Comparison of ENCODE assay signal across 8 mouse cellular contexts in genomic region chr1:88008735-88009134, GRCm38 (mm10). TPM values are rescaled to one million over a fixed set of nuclear protein-coding genes. Genes with fewer than 3 reads are reported as not detected.
A peak's percentile ranks its signal among the peaks of the same experiment; 100 is the strongest.
DNase-seq lines count a peak whose midpoint lies in the region; ATAC-seq lines count a peak whose summit lies in the region.

No protein-coding gene starts in this region.

- H3K9ac ChIP-seq in kidney, embryonic 16.5 days (replicated peaks; ENCODE audit: low read length): peak overlapping the region; percentile 89
- peak overlapping the region; percentile 90 for H3K9ac ChIP-seq in embryonic facial prominence, embryonic 12.5 days
- peak overlapping the region; percentile 83 for H3K9ac ChIP-seq in intestine, embryonic 14.5 days (ENCODE audit: low read length)
- H3K9ac ChIP-seq in midbrain, embryonic 15.5 days: peak overlapping the region; percentile 88; the same call in 1 of the 2 replicates

- H3K4me1 ChIP-seq in kidney, embryonic 16.5 days (ENCODE audit: insufficient read depth, low read length): peaks cover 16% of the 10 kb centered on the region
- H3K4me1 ChIP-seq in embryonic facial prominence, embryonic 12.5 days: no peaks in the 10 kb centered on the region
- peaks cover 4% of the 10 kb centered on the region; the same call in 1 of the 2 replicates for H3K4me1 ChIP-seq in intestine, embryonic 14.5 days (replicated peaks; ENCODE audit: control insufficient read depth, insufficient read depth, low read length)
- H3K4me1 ChIP-seq in midbrain, embryonic 15.5 days: peaks cover 20% of the 10 kb centered on the region

- H3K4me2 ChIP-seq in kidney, embryonic 16.5 days (replicated peaks; ENCODE audit: low read depth, low read length): peak overlapping the region; percentile 78
- peak overlapping the region; percentile 64 for H3K4me2 ChIP-seq in embryonic facial prominence, embryonic 12.5 days (replicated peaks)
- peak overlapping the region; percentile 72 for H3K4me2 ChIP-seq in intestine, embryonic 14.5 days (ENCODE audit: low read length)
- peak overlapping the region; percentile 68 for H3K4me2 ChIP-seq in midbrain, embryonic 15.5 days

- ATAC-seq in kidney, embryonic 16.5 days (ENCODE audit: low FRiP score, low TSS enrichment): no peak
- 0 out of 2 replicates have a peak, but pooled peaks have one; percentile 29 for ATAC-seq in embryonic facial prominence, embryonic 12.5 days (ENCODE audit: insufficient number of reproducible peaks, insufficient read depth, low FRiP score, low TSS enrichment)
- peak; percentile 28; the same call in 1 of the 2 replicates for ATAC-seq in intestine, embryonic 14.5 days (replicated peaks; ENCODE audit: low FRiP score, low TSS enrichment, low read depth)
- peak; percentile 67 for ATAC-seq in midbrain, embryonic 15.5 days (replicated peaks)

- H3K27me3 ChIP-seq in kidney, embryonic 16.5 days (ENCODE audit: insufficient read depth, low read length): no peaks in the 10 kb centered on the region
- no peaks in the 10 kb centered on the region for H3K27me3 ChIP-seq in embryonic facial prominence, embryonic 12.5 days
- H3K27me3 ChIP-seq in intestine, embryonic 14.5 days (replicated peaks; ENCODE audit: control insufficient read depth, insufficient read depth, low read length): no peaks in the 10 kb centered on the region
- H3K27me3 ChIP-seq in midbrain, embryonic 15.5 days (replicated peaks): no peaks in the 10 kb centered on the region

- 41% methylated on average over 4 of the region's 4 CpGs for WGBS in kidney, embryonic 16.5 days
- 52% methylated on average over 4 of the region's 4 CpGs for WGBS in embryonic facial prominence, embryonic 12.5 days
- WGBS in intestine, embryonic 14.5 days: 31% methylated on average over 4 of the region's 4 CpGs
- 47% methylated on average over 4 of the region's 4 CpGs for WGBS in midbrain, embryonic 15.5 days

- peaks cover 3% of the 10 kb centered on the region; the same call in 1 of the 2 replicates for H3K36me3 ChIP-seq in kidney, embryonic 16.5 days (ENCODE audit: insufficient read depth, low read length)
- H3K36me3 ChIP-seq in embryonic facial prominence, embryonic 12.5 days: peaks cover 4% of the 10 kb centered on the region; the same call in 1 of the 2 replicates
- peaks cover 14% of the 10 kb centered on the region for H3K36me3 ChIP-seq in intestine, embryonic 14.5 days (ENCODE audit: control insufficient read depth, insufficient read depth, low read length)
- H3K36me3 ChIP-seq in midbrain, embryonic 15.5 days (replicated peaks): 0 out of 2 replicates have a peak, but pooled peaks cover 4% of the 10 kb centered on the region

- peak overlapping the region; percentile 79 for H3K4me3 ChIP-seq in kidney, embryonic 16.5 days (ENCODE audit: low read length)
- H3K4me3 ChIP-seq in embryonic facial prominence, embryonic 12.5 days: peak overlapping the region; percentile 70
- H3K4me3 ChIP-seq in intestine, embryonic 14.5 days (ENCODE audit: low read depth, low read length): peak overlapping the region; percentile 61
- H3K4me3 ChIP-seq in midbrain, embryonic 15.5 days: peak overlapping the region; percentile 72

- intact Hi-C loops in left cerebral cortex, postnatal 25 days (cut with DNase I): loop anchor here (10.0 kb wide), 1 partner anchor 306 kb away; no protein-coding TSS in a partner anchor

- no peak for DNase-seq in kidney, adult 11 months
- no peak for DNase-seq in intestine, embryonic 14.5 days (ENCODE audit: low spot score)
- no peak for DNase-seq in left cerebral cortex, postnatal 25 days (ENCODE audit: low spot score in 2 of 2)
- no peak for DNase-seq in testis, postnatal 10 days (ENCODE audit: low spot score)
- no peak for DNase-seq in cerebellum, postnatal 36 days

- H3K27ac ChIP-seq in kidney, embryonic 16.5 days (ENCODE audit: low read length): no peak overlapping the region
- H3K27ac ChIP-seq in embryonic facial prominence, embryonic 12.5 days: no peak overlapping the region
- no peak overlapping the region for H3K27ac ChIP-seq in intestine, embryonic 14.5 days (ENCODE audit: low read depth)
- H3K27ac ChIP-seq in midbrain, embryonic 15.5 days: peak overlapping the region; percentile 94

- no peaks in the 10 kb centered on the region for H3K9me3 ChIP-seq in kidney, embryonic 16.5 days (ENCODE audit: low read length)
- H3K9me3 ChIP-seq in embryonic facial prominence, embryonic 12.5 days: no peaks in the 10 kb centered on the region
- H3K9me3 ChIP-seq in intestine, embryonic 14.5 days (ENCODE audit: control insufficient read depth, low read length): no peaks in the 10 kb centered on the region
- no peaks in the 10 kb centered on the region for H3K9me3 ChIP-seq in midbrain, embryonic 15.5 days

RNA-seq across cellular contexts. Expression of gene Usp40, which starts 0.4 kb away (rescaled TPM):
- 38.3 and 42.3 TPM in 2 replicates for polyA plus RNA-seq in kidney, embryonic 16.5 days (2015; fragmentation: Nextera tagmentation; extraction: Ambion mirVana)
- 53.1 and 53.2 TPM in 2 replicates for polyA plus RNA-seq in embryonic facial prominence, embryonic 12.5 days (2016; fragmentation: Nextera tagmentation; extraction: Ambion mirVana)
- 31.0 and 36.9 TPM in 2 replicates for polyA plus RNA-seq in intestine, embryonic 14.5 days (2014; fragmentation: Nextera tagmentation; extraction: Ambion mirVana)
- polyA plus RNA-seq in midbrain, embryonic 15.5 days (2015; fragmentation: Nextera tagmentation; extraction: Ambion mirVana): 22.0 and 23.4 TPM in 2 replicates
- 10 to 100 TPM; 19.6 to 25.0 TPM for total RNA-seq in left cerebral cortex, postnatal 25 days (2021)

RNA-seq across cellular contexts. Expression of gene Ugt1a10, which starts 46.5 kb away (rescaled TPM):
- polyA plus RNA-seq in kidney, embryonic 16.5 days (2015; fragmentation: Nextera tagmentation; extraction: Ambion mirVana): 25.3 and 28.9 TPM in 2 replicates
- polyA plus RNA-seq in embryonic facial prominence, embryonic 12.5 days (2016; fragmentation: Nextera tagmentation; extraction: Ambion mirVana): not detected in 2 replicates
- not detected in 2 replicates for polyA plus RNA-seq in intestine, embryonic 14.5 days (2014; fragmentation: Nextera tagmentation; extraction: Ambion mirVana)
- not detected in 2 replicates for polyA plus RNA-seq in midbrain, embryonic 15.5 days (2015; fragmentation: Nextera tagmentation; extraction: Ambion mirVana)
- not detected for total RNA-seq in left cerebral cortex, postnatal 25 days (2021)

Comparison
In these comparisons a context has a peak if more than half of its experiments do, and no peak if none do; other contexts are left out.
1. RNA of gene Ugt1a10, which starts 46.5 kb away (polyA plus RNA-seq): 25.3 to 28.9 TPM in kidney, embryonic 16.5 days; not detected in embryonic facial prominence, embryonic 12.5 days, not detected in intestine, embryonic 14.5 days and not detected in midbrain, embryonic 15.5 days; every median in the first group is over 10 times any median in the second.
2. Peak in every context shown above with its lines, with median percentiles within 50 percentile points of each other: H3K4me2 ChIP-seq, H3K4me3 ChIP-seq and H3K9ac ChIP-seq.